Mouse (Mus musculus): ENCODE results near the gene Krtap2-4.
"Not testable (repeated sequence)": the region's sequence is repeated elsewhere in the genome, so short reads cannot be mapped to it uniquely, and the experiment has no call there.

The Krtap2-4 gene

GRCm38 (mm10) chr11:99614796-99615363 lies at the start of gene Krtap2-4:
Gene Krtap2-4, minus strand, starts transcription at chr11:99614846.
- no peak for DNase-seq (ENCODE audit: low spot score in 2 of 2)

- no peak for DNase-seq (ENCODE audit: low spot score in 2 of 2)
These were observed 48.2 kb upstream of the Krtap2-4 start for GRCm38 (mm10) chr11:99662802-99663201.

- no peak for DNase-seq (ENCODE audit: low spot score in 2 of 2)
These were observed 44.6 kb upstream of the Krtap2-4 start for GRCm38 (mm10) chr11:99659256-99659655.

- DNase-seq (ENCODE audit: low spot score in 2 of 2) = not testable (repeated sequence)
These were observed 43.9 kb upstream of the Krtap2-4 start, which contains the start of gene Gm11563 for GRCm38 (mm10) chr11:99658467-99659010. Gene Gm11563, minus strand, starts transcription at chr11:99658960.

- no peak for DNase-seq (ENCODE audit: low spot score in 2 of 2)
These were observed 42.4 kb upstream of the Krtap2-4 start for GRCm38 (mm10) chr11:99657051-99657450.

GRCm38 (mm10) chr11:99650136-99650535 lies 35.5 kb upstream of the Krtap2-4 start, which contains the start of gene Gm11555:
Gene Gm11555, minus strand, starts transcription at chr11:99650236.
- DNase-seq (ENCODE audit: low spot score in 2 of 2) = no peak

- DNase-seq (ENCODE audit: low spot score in 2 of 2) = no peak
These were observed 31.8 kb upstream of the Krtap2-4 start for GRCm38 (mm10) chr11:99646444-99646843.

- DNase-seq (ENCODE audit: low spot score in 2 of 2) = no peak
These were observed 29.7 kb upstream of the Krtap2-4 start for GRCm38 (mm10) chr11:99644351-99644750.

- DNase-seq (ENCODE audit: low spot score in 2 of 2) = not testable (repeated sequence)
These were observed 29.0 kb upstream of the Krtap2-4 start, which contains the start of gene Krtap4-7 for GRCm38 (mm10) chr11:99643635-99644139. Gene Krtap4-7, minus strand, starts transcription at chr11:99644089.

- no peak for DNase-seq (ENCODE audit: low spot score in 2 of 2)
These were observed 26.3 kb upstream of the Krtap2-4 start for GRCm38 (mm10) chr11:99640926-99641325.

- DNase-seq (ENCODE audit: low spot score in 2 of 2) = no peak
These were observed 22.4 kb upstream of the Krtap2-4 start for GRCm38 (mm10) chr11:99637086-99637485.

- no peak for DNase-seq (ENCODE audit: low spot score in 2 of 2)
These were observed 20.0 kb upstream of the Krtap2-4 start, which contains the start of gene Krtap4-2 for GRCm38 (mm10) chr11:99634653-99635134. Gene Krtap4-2, minus strand, starts transcription at chr11:99635084.

GRCm38 (mm10) chr11:99633293-99633692 lies 18.6 kb upstream of the Krtap2-4 start:
- DNase-seq (ENCODE audit: low spot score in 2 of 2) = no peak

- DNase-seq (ENCODE audit: low spot score in 2 of 2) = no peak
These were observed 16.2 kb upstream of the Krtap2-4 start for GRCm38 (mm10) chr11:99630890-99631289.

GRCm38 (mm10) chr11:99628138-99628537 lies 13.5 kb upstream of the Krtap2-4 start, which contains the start of gene Krtap4-1:
Gene Krtap4-1, minus strand, starts transcription at chr11:99628238.
- DNase-seq (ENCODE audit: low spot score in 2 of 2) = no peak

GRCm38 (mm10) chr11:99620335-99620734 lies 5.7 kb upstream of the Krtap2-4 start, which contains the start of gene Gm11562:
Gene Gm11562, minus strand, starts transcription at chr11:99620435.
- DNase-seq (ENCODE audit: low spot score in 2 of 2) = no peak

GRCm38 (mm10) chr11:99610089-99610488 lies 4.6 kb downstream of the Krtap2-4 start, which contains the start of gene Gm11937:
Gene Gm11937, minus strand, starts transcription at chr11:99610189.
- DNase-seq (ENCODE audit: low spot score in 2 of 2) = not testable (repeated sequence)

- DNase-seq (ENCODE audit: low spot score in 2 of 2) = no peak
These were observed 5.5 kb downstream of the Krtap2-4 start for GRCm38 (mm10) chr11:99609126-99609525.

GRCm38 (mm10) chr11:99603208-99603607 lies 11.4 kb downstream of the Krtap2-4 start, which contains the start of gene Gm11938:
Gene Gm11938, minus strand, starts transcription at chr11:99603308.
- DNase-seq (ENCODE audit: low spot score in 2 of 2) = not testable (repeated sequence)

GRCm38 (mm10) chr11:99597742-99598141 lies 16.9 kb downstream of the Krtap2-4 start, which contains the start of gene Krtap9-3:
Gene Krtap9-3, minus strand, starts transcription at chr11:99598105.
- not testable (repeated sequence) for DNase-seq (ENCODE audit: low spot score in 2 of 2)

GRCm38 (mm10) chr11:99590981-99591380 lies 23.7 kb downstream of the Krtap2-4 start, which contains the start of gene Krtap1-3:
Gene Krtap1-3, minus strand, starts transcription at chr11:99591339.
- DNase-seq (ENCODE audit: low spot score in 2 of 2) = no peak

GRCm38 (mm10) chr11:99585096-99585495 lies 29.6 kb downstream of the Krtap2-4 start:
- DNase-seq (ENCODE audit: low spot score in 2 of 2) = no peak

Data from thymus, postnatal 10 days (tissue).